Mouse (Mus musculus) small intestine, adult 2 months (tissue): Measurements from ENCODE around the gene Cdc27.

Experiments used
- CTCF ChIP-seq: fragments of 200-500 bp; IDR thresholded peaks from 2 replicates; pipeline ENCODE4 v1.5.1; 2012; ENCODE audit warnings: low read depth, mild to moderate bottlenecking, control low read depth, inconsistent platforms, low read length, moderate library complexity, mixed read lengths; ENCODE audit not compliant: insufficient replicate concordance, insufficient read length; ENCODE audit errors: extremely low read depth
- POLR2A ChIP-seq: fragments of 200-500 bp; IDR thresholded peaks from 2 replicates; pipeline ENCODE4 v1.6.1; 2012; ENCODE audit warnings: low read depth, mild to moderate bottlenecking, control low read depth, inconsistent platforms, low read length, moderate library complexity

DNA sequence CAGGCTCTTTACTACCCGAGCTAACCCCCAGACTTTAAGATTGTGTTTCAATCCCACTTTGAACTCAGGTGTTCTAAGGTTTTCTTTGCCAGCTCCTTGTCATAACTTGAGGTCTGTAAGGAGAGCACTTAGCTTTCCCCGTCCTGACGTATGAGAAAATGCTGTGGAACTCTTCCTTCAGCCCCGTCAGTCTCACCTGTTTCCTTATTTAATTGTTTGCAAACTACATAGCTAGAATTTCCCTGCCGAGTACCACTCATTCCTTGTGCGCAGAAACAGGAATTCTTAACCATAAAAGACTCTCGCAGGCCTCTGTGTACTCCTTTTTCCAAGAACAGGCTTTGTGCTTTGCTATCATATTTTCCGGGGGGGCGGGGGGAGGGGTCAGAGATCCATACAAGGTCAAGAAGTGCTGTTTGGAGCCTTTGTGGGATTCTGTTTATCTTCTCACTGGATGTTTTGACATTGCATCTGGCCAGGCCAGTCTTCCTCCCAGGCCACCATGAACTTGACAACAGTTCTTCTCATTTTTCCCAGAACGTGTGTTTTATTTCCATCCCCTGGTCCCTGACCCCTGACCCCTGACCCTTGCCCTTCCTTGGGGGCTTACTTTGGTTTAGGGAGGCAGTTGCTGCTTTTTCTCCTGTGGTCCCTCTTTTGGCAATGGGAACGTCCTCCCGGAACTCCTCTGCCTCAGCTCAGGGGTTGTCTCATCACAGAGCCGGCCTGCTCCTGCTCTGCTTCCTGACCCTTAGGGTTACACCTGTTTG is 41.8 kb upstream of the Cdc27 start:
- no peak for TF ChIP-seq CTCF
- no peak for TF ChIP-seq POLR2A
